Mouse (Mus musculus) limb, embryonic 13.5 days (tissue): ENCODE data around the gene Nae1. TPM values are rescaled to one million over a fixed set of nuclear protein-coding genes. Genes with fewer than 3 reads are reported as not detected.

Source experiments
- ATAC-seq: fragments of 200-750 bp; cut with Nextera tagmentation; 2 replicates; pipeline ENCODE4 v1.8.0; 2017; ENCODE audit warnings: low read depth, moderate number of reproducible peaks, moderate TSS enrichment; ENCODE audit not compliant: low FRiP score
- H3K27ac ChIP-seq: fragments of 300-500 bp; sonication (generic); 2 replicates; pipeline ENCODE4 v1.5.1; 2015; ENCODE audit warnings: inconsistent platforms, mild to moderate bottlenecking, moderate library complexity
- H3K27me3 ChIP-seq: fragments of 300-500 bp; sonication (generic); 2 replicates; pipeline ENCODE4 v1.6.1; 2015; ENCODE audit warnings: mild to moderate bottlenecking, inconsistent platforms
- H3K36me3 ChIP-seq: fragments of 300-500 bp; sonication (generic); 2 replicates; pipeline ENCODE4 v1.6.1; 2015; ENCODE audit warnings: inconsistent platforms, mild to moderate bottlenecking, moderate library complexity
- H3K4me1 ChIP-seq: fragments of 300-500 bp; sonication (generic); 2 replicates; pipeline ENCODE4 v1.6.1; 2015; ENCODE audit warnings: inconsistent platforms
- H3K4me2 ChIP-seq: fragments of 300-500 bp; sonication (generic); replicated peaks from 2 replicates; pipeline ENCODE4 v1.6.1; 2015; ENCODE audit warnings: inconsistent platforms, mild to moderate bottlenecking, moderate library complexity
- H3K4me3 ChIP-seq: fragments of 300-500 bp; sonication (generic); 2 replicates; pipeline ENCODE4 v1.5.1; 2015; ENCODE audit warnings: moderate library complexity, mild to moderate bottlenecking, inconsistent platforms
- H3K9ac ChIP-seq: fragments of 300-500 bp; sonication (generic); 2 replicates; pipeline ENCODE4 v1.6.1; 2015; ENCODE audit warnings: mild to moderate bottlenecking, inconsistent platforms
- H3K9me3 ChIP-seq: fragments of 300-500 bp; sonication (generic); 2 replicates; pipeline ENCODE4 v1.6.1; 2016; ENCODE audit warnings: inconsistent platforms
- WGBS: fragments of 180-500 bp; shearing (Covaris S2); methylation state at CpG from one replicate; pipeline ENCODE4 v1.1.7; 2015; 5-methylcytosine and 5-hydroxymethylcytosine counted together
- polyA plus RNA-seq: library from polyadenylated mRNA; unstranded; fragments of >200 nt; fragmentation: Nextera tagmentation; extraction: Ambion mirVana; gene quantifications from 2 replicates; pipeline ENCODE4 v1.2.1, GENCODE M21; 2015

The Nae1 gene
- polyA plus RNA-seq, 1 experiment from 2014 or later: 122 TPM

DNA sequence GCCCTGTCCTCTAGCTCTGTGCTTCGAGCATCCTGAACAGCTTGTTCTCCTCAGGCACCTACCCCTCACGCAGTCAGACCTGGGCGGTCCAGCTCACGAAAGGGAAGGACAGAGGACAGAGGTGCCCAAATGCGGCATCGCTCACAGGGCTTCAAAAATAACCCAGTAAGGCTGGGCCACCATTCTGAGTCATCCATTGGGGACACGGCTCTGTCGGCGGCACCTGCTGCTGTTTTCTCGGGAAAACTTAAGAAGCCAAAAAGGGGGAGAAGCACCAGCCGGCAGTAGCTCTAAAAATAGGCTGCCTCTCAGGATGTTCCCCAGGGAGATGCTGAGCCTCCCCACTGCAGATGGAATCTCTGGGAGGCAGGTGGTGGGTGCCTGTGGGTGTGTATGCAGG lies 7.7 kb upstream of the Nae1 start:
- H3K27ac ChIP-seq: no peak overlapping the region
- H3K4me1 ChIP-seq: peaks cover 15% of the 10 kb centered on the region
- no peaks in the 10 kb centered on the region for H3K9me3 ChIP-seq
- no peak overlapping the region for H3K4me2 ChIP-seq
- no peak overlapping the region for H3K4me3 ChIP-seq
- no peak overlapping the region for H3K9ac ChIP-seq
- H3K27me3 ChIP-seq: peaks cover 62% of the 10 kb centered on the region
- WGBS: 16% methylated on average over 11 of the region's 11 CpGs
- no peaks in the 10 kb centered on the region for H3K36me3 ChIP-seq
- ATAC-seq: no peak

DNA sequence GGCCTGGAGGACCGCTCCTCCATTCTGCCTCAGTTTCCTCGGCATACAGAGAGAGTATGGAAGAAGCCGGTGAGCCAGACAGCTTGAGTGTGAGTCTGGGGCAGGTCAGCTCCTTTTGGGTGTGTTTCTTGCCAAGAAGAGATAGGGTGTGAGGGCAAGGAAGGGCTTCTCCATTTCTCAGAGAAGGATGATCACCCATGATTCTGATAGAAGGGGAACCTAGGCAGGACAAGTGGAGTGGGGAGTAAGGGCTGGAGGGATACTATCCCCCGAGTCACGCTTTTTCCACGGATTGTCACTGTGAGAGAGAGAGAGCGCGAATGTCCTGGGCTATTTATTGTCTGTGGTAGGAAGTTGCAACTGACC lies 7.1 kb upstream of the Nae1 start:
- Histone ChIP-seq H3K4me3 (peak overlapping the region; percentile 49), H3K36me3 (no peaks in the 10 kb centered on the region), H3K9me3 (no peaks in the 10 kb centered on the region), H3K27ac (no peak overlapping the region), H3K9ac (peak overlapping the region; percentile 57), H3K27me3 (peaks cover 62% of the 10 kb centered on the region), H3K4me1 (peaks cover 15% of the 10 kb centered on the region), H3K4me2 (peak overlapping the region; percentile 88)
- no peak for ATAC-seq
- 18% methylated on average over 8 of the region's 8 CpGs for WGBS

DNA sequence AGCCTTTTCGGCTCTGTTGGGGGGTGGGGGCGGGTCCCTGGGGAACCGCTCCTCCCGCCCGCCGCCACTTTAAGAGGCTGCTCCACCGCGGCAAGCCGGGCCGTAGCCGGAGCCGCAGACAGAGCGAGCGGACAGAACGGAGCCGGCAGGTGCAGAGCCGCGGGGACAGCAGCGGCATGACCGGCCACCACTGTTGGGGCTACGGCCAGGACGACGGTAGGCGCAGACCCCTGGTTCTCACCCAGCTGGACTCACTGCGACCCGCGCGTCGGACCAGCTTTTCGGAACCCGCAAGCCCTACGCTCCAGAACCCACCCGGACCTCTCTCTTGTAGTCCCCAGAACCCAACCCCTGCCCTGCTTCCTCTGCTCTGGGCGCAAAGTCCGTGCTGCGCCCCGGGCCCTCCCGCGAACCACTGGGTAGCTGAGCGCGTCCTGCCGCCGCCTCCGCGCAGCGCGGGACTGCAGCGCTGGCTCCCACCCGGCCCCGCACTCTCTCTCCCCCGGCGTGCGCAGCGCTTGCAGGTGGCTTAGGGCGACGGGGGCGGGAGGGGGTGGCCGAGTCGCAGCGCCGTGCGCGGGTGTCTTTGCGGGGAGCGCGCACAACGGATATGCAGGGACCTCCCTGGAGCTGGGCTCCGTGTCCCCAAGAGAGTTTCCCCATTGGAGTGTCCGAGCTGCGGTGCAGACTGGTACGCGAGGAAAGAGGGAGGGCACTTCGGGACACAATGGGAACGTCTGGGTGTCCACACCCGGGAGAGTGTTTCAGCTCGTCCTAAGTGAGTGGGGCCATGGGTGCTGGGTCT lies 6.5 kb upstream of the Nae1 start:
- under 1% methylated on average over 76 of the region's 76 CpGs for WGBS
- ATAC-seq: 0 out of 2 replicates have a peak, but pooled peaks have one; percentile 16
- H3K9me3 ChIP-seq: no peaks in the 10 kb centered on the region
- no peaks in the 10 kb centered on the region for H3K36me3 ChIP-seq
- H3K27me3 ChIP-seq: peaks cover 62% of the 10 kb centered on the region
- H3K27ac ChIP-seq: no peak overlapping the region
- peak overlapping the region; percentile 88 for H3K4me2 ChIP-seq
- peak overlapping the region; percentile 57 for H3K9ac ChIP-seq
- peaks cover 15% of the 10 kb centered on the region for H3K4me1 ChIP-seq
- peak overlapping the region; percentile 49 for H3K4me3 ChIP-seq

DNA sequence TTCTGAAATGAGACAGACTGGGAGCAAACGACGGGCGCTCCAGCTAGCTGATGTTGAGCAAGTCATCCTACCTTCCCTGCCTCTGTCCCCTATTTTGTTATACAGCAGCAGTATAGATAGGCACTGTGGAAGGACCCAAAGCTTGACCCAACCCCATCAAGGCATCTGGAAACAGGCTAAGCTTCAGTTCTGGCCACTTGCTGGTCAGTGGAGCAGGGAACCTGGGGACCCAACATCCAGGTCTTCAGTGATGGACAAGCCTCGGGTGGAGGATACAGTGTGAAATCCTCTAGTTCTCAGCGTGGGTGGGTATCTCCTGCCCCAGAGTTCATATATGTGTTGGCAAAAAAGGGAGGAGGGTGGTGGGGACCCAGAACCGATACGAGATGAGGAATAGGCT lies 5.8 kb upstream of the Nae1 start:
- no peaks in the 10 kb centered on the region for H3K9me3 ChIP-seq
- H3K27ac ChIP-seq: no peak overlapping the region
- H3K4me1 ChIP-seq: peaks cover 18% of the 10 kb centered on the region
- peak overlapping the region; percentile 57; the same call in 1 of the 2 replicates for H3K9ac ChIP-seq
- no peaks in the 10 kb centered on the region for H3K36me3 ChIP-seq
- ATAC-seq: no peak
- peak overlapping the region; percentile 49 for H3K4me3 ChIP-seq
- WGBS: 37% methylated on average over 7 of the region's 7 CpGs
- H3K27me3 ChIP-seq: peaks cover 62% of the 10 kb centered on the region
- peak overlapping the region; percentile 88 for H3K4me2 ChIP-seq

DNA sequence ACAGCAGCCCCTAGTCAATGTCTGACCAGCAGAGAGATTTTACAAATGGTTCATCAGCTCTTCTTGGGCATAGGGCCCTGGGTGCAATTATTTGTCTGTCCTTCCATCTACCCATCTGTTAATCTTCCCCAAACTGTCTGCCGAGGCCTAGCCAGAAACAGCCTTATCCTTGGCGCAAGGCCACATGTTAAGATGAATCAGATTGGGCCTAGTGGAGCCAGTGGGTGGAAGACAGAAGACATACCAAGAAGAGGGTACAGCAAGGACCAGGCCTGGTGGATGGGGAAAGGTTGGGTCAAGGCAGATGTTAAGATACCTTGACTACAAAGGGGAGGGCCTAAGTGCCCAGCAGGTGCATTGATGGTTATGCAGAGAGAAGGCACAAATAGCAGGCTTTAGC lies 5.1 kb upstream of the Nae1 start:
- Histone ChIP-seq H3K9ac (no peak overlapping the region), H3K36me3 (no peaks in the 10 kb centered on the region), H3K4me1 (peaks cover 23% of the 10 kb centered on the region), H3K27ac (no peak overlapping the region), H3K4me2 (no peak overlapping the region), H3K9me3 (no peaks in the 10 kb centered on the region), H3K4me3 (no peak overlapping the region), H3K27me3 (peaks cover 62% of the 10 kb centered on the region)
- ATAC-seq: no peak
- 84% methylated on average over 2 of the region's 2 CpGs for WGBS

GRCm38 (mm10) chr8:104538896-104539295 lies 4.5 kb upstream of the Nae1 start:
- H3K4me1 ChIP-seq: peaks cover 23% of the 10 kb centered on the region
- no peaks in the 10 kb centered on the region for H3K9me3 ChIP-seq
- H3K4me2 ChIP-seq: no peak overlapping the region
- peaks cover 56% of the 10 kb centered on the region for H3K27me3 ChIP-seq
- no peaks in the 10 kb centered on the region for H3K36me3 ChIP-seq
- ATAC-seq: no peak
- no peak overlapping the region for H3K9ac ChIP-seq
- WGBS: 86% methylated on average over 4 of the region's 4 CpGs
- no peak overlapping the region for H3K4me3 ChIP-seq
- no peak overlapping the region for H3K27ac ChIP-seq

DNA sequence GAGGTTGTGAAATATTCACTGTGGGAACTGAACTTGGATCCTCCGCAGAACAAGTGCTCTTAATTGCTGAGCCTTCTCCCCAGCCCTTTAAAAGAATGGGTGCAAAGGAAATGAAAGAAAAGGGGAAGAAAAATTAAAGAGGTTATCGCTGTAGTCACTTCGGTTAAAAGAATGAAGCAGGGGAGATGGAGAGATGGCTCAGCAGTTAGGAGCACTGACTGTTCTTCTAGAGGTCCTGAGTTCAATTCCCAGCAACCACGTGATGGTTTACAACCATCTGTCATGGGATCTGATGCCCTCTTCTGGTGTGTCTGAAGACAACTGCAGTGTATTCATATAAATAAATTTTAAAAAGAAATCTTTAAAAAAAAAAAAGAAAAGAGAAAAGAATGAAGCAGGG lies 1.6 kb upstream of the Nae1 start:
- WGBS: 84% methylated on average over 4 of the region's 4 CpGs
- no peak overlapping the region for H3K9ac ChIP-seq
- H3K9me3 ChIP-seq: no peaks in the 10 kb centered on the region
- H3K4me3 ChIP-seq: no peak overlapping the region
- no peak overlapping the region for H3K27ac ChIP-seq
- H3K27me3 ChIP-seq: peaks cover 27% of the 10 kb centered on the region
- H3K4me1 ChIP-seq: peaks cover 31% of the 10 kb centered on the region
- H3K36me3 ChIP-seq: peaks cover 3% of the 10 kb centered on the region; the same call in 1 of the 2 replicates
- H3K4me2 ChIP-seq: no peak overlapping the region
- no peak for ATAC-seq

GRCm38 (mm10) chr8:104535378-104535777 lies 941 bp upstream of the Nae1 start:
- Histone ChIP-seq H3K4me1 (peaks cover 25% of the 10 kb centered on the region), H3K4me2 (peak overlapping the region; percentile 74), H3K9me3 (no peaks in the 10 kb centered on the region), H3K27me3 (peaks cover 21% of the 10 kb centered on the region), H3K9ac (no peak overlapping the region), H3K36me3 (peaks cover 3% of the 10 kb centered on the region; the same call in 1 of the 2 replicates), H3K4me3 (peak overlapping the region; percentile 89; the same call in 1 of the 2 replicates), H3K27ac (no peak overlapping the region)
- 25% methylated on average over 7 of the region's 7 CpGs for WGBS
- no peak for ATAC-seq

- Histone ChIP-seq H3K36me3 (peaks cover 8% of the 10 kb centered on the region), H3K27ac (no peak overlapping the region), H3K4me2 (peak overlapping the region; percentile 74), H3K9me3 (no peaks in the 10 kb centered on the region), H3K27me3 (peaks cover 15% of the 10 kb centered on the region), H3K4me3 (peak overlapping the region; percentile 89), H3K4me1 (peaks cover 25% of the 10 kb centered on the region), H3K9ac (peak overlapping the region; percentile 96)
- WGBS: 12% methylated on average over 9 of the region's 9 CpGs
- peak; percentile 45 for ATAC-seq
Observed at GRCm38 (mm10) chr8:104534779-104535141, 323 bp upstream of the Nae1 start.

GRCm38 (mm10) chr8:104533551-104533950 lies 886 bp downstream of the Nae1 start:
- Histone ChIP-seq H3K4me1 (peaks cover 25% of the 10 kb centered on the region), H3K4me2 (peak overlapping the region; percentile 74), H3K27ac (peak overlapping the region; percentile 89; the same call in 1 of the 2 replicates), H3K9ac (peak overlapping the region; percentile 96), H3K9me3 (no peaks in the 10 kb centered on the region), H3K27me3 (peaks cover 3% of the 10 kb centered on the region), H3K36me3 (peaks cover 15% of the 10 kb centered on the region), H3K4me3 (peak overlapping the region; percentile 89)
- WGBS: 19% methylated on average over 7 of the region's 7 CpGs
- ATAC-seq: no peak

- H3K4me1 ChIP-seq: peaks cover 13% of the 10 kb centered on the region
- ATAC-seq: no peak
Observed at GRCm38 (mm10) chr8:104529671-104530070, 4.8 kb downstream of the Nae1 start.

DNA sequence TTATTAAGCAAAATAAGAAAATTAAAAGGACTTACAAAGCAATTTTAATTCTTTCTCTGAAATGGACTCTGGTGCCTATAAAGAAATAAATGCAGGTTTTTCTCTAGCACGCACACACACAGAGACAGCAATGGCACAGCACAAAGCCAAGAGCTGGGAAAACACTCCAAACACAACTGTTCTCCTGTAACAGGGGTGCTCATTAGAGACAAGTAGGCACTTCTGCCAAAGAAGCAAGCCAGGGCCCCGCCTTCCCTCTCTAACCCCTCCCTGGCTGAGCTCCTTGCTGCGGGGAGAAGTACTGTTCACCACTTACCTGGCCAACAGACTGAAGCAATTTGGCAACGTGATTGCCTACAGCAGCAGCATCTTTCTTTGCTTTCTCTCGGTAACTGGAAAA lies 16.6 kb downstream of the Nae1 start:
- no peaks in the 10 kb centered on the region for H3K4me1 ChIP-seq
- no peak overlapping the region for H3K27ac ChIP-seq
- no peak overlapping the region for H3K4me2 ChIP-seq
- no peaks in the 10 kb centered on the region for H3K27me3 ChIP-seq
- WGBS: 85% methylated on average over 5 of the region's 5 CpGs
- H3K36me3 ChIP-seq: peaks cover 70% of the 10 kb centered on the region
- no peak for ATAC-seq
- no peak overlapping the region for H3K4me3 ChIP-seq
- H3K9me3 ChIP-seq: no peaks in the 10 kb centered on the region
- H3K9ac ChIP-seq: no peak overlapping the region

More at GRCm38 (mm10) chr8:104529671-104530070, 4.8 kb downstream of the Nae1 start:
- Histone ChIP-seq H3K36me3 (peaks cover 46% of the 10 kb centered on the region), H3K4me3 (no peak overlapping the region), H3K9me3 (no peaks in the 10 kb centered on the region), H3K9ac (no peak overlapping the region), H3K4me2 (no peak overlapping the region), H3K27me3 (no peaks in the 10 kb centered on the region), H3K27ac (no peak overlapping the region)
- WGBS: 87% methylated on average over 6 of the region's 6 CpGs
